Mouse (Mus musculus) myocyte (in vitro differentiated cells): Measurements from ENCODE around the gene Btk. TPM values are rescaled to one million over a fixed set of nuclear protein-coding genes. Genes with fewer than 3 reads are reported as not detected.
A peak's percentile ranks its signal among the peaks of the same experiment; 100 is the strongest.

Experiments used
- H3K27me3 ChIP-seq: one replicate; pipeline ENCODE4 v1.6.1; 2011; ENCODE audit not compliant: control insufficient read depth, insufficient read depth, insufficient read length
- H3K36me3 ChIP-seq: one replicate; pipeline ENCODE4 v1.6.1; 2011; ENCODE audit not compliant: control insufficient read depth, insufficient read depth
- H3K4me2 ChIP-seq: one replicate; pipeline ENCODE4 v1.6.1; 2011; ENCODE audit warnings: low read depth, control low read depth
- H3K4me3 ChIP-seq: one replicate; pipeline ENCODE4 v1.5.1; 2011; ENCODE audit warnings: mild to moderate bottlenecking, control low read depth, moderate library complexity
- H3K79me2 ChIP-seq: one replicate; pipeline ENCODE4 v1.6.1; 2011; ENCODE audit not compliant: control insufficient read depth, insufficient read depth
- H3ac ChIP-seq: one replicate; pipeline ENCODE4 v1.6.1; 2011; ENCODE audit not compliant: control insufficient read depth, insufficient read length
- CEBPB ChIP-seq: IDR thresholded peaks from 2 replicates; pipeline ENCODE4 v1.6.1; 2011; ENCODE audit warnings: mild to moderate bottlenecking, moderate library complexity; ENCODE audit not compliant: poor library complexity, insufficient read depth, severe bottlenecking
- E2F4 ChIP-seq: IDR thresholded peaks from one replicate; pipeline ENCODE4 v1.6.1; 2011; ENCODE audit warnings: mild to moderate bottlenecking, control low read depth, moderate library complexity; ENCODE audit not compliant: insufficient read depth
- MAX ChIP-seq: IDR thresholded peaks from one replicate; pipeline ENCODE4 v1.6.1; 2011; ENCODE audit warnings: low read depth, mild to moderate bottlenecking, control low read depth
- MYOD1 ChIP-seq, 3 experiments: IDR thresholded peaks; one replicate each; pipeline ENCODE4 v1.6.1; 2011; ENCODE audit warnings: control low read depth in 2 of 3, low read depth in 2 of 3, mild to moderate bottlenecking in 2 of 3, moderate library complexity in 1 of 3; ENCODE audit not compliant: insufficient read length in 2 of 3, control insufficient read depth in 1 of 3
- MYOG ChIP-seq, 3 experiments: IDR thresholded peaks; one replicate each; pipeline ENCODE4 v1.6.1; 2011; ENCODE audit warnings: control low read depth in 2 of 3, low read depth in 2 of 3, mild to moderate bottlenecking in 2 of 3; ENCODE audit not compliant: insufficient read length in 2 of 3, control insufficient read depth in 1 of 3, insufficient read depth in 1 of 3
- POLR2A ChIP-seq: IDR thresholded peaks from one replicate; pipeline ENCODE4 v1.6.1; 2011; ENCODE audit warnings: low read depth, mild to moderate bottlenecking, control low read depth, moderate library complexity; ENCODE audit not compliant: insufficient read length
- POLR2AphosphoS2 ChIP-seq: IDR thresholded peaks from one replicate; pipeline ENCODE4 v1.6.1; 2011; ENCODE audit warnings: low read depth, control low read depth; ENCODE audit not compliant: insufficient read length
- REST ChIP-seq: IDR thresholded peaks from one replicate; pipeline ENCODE4 v1.6.1; 2011; ENCODE audit warnings: mild to moderate bottlenecking, control low read depth, moderate library complexity; ENCODE audit not compliant: insufficient read depth, insufficient read length
- SRF ChIP-seq: IDR thresholded peaks from one replicate; pipeline ENCODE4 v1.6.1; 2011; ENCODE audit warnings: low read depth; ENCODE audit not compliant: control insufficient read depth, insufficient read length
- TCF12 ChIP-seq: IDR thresholded peaks from one replicate; pipeline ENCODE4 v1.6.1; 2011; ENCODE audit warnings: mild to moderate bottlenecking, control low read depth; ENCODE audit not compliant: poor library complexity, insufficient read depth, severe bottlenecking
- TCF3 ChIP-seq: IDR thresholded peaks from one replicate; pipeline ENCODE4 v1.6.1; 2011; ENCODE audit warnings: low read depth, control low read depth; ENCODE audit not compliant: insufficient read length
- USF1 ChIP-seq: IDR thresholded peaks from one replicate; pipeline ENCODE4 v1.6.1; 2011; ENCODE audit warnings: low read depth, mild to moderate bottlenecking, control low read depth, moderate library complexity
- polyA plus RNA-seq: library from polyadenylated mRNA; unstranded; fragments of >200 nt; fragmentation: generic; extraction: Trizol; gene quantifications from one replicate; pipeline ENCODE4 v1.2.1, GENCODE M21; 2012; ENCODE audit warnings: missing spikeins

Gene Btk
- polyA plus RNA-seq, 1 experiment, result not detected

DNA sequence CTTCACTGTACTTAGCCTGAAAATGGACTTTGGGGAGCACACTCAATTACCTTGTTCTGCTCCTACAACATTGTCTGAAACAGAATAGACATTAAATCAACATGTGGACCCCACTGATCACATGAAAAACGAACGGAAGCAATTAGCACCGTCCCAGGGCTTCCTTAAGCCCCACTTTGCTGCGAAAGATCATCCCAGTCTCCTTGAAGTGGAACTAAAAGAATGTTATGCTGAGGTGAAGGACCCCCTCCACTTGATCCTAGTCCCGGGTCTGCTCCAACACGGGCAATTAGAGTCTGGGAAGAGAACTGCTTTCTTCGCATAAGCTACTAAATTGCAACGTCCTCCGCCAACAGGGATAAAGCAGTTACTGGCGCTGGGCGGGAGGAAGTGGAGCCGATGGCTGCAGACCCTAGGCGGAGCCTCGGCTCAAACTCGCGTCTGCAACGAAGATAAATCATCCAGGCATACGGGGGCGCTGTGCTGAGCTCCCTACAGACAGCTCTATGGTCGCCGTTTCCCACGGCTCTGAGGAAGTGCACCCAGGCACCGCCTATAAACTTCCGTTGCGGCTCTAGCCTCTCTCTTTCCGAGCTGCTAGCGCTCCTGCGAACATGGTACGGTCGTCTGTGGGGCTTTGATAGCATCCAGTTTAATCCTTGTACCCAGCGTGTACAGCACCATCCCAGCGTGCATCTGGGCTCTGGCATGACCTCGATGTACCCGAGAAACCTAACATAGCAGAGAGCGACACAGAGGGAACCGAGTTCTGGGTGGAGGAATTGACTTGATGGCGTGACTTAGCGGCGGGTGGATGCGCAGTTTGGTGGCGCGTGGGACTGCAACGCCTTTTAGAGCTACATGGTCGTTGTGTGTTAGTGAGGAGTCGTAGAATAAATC, 2.0 kb upstream of the Btk start, which contains the start of gene Rpl36a:
TSS of gene Rpl36a (plus strand) at position 552 of the 900 bp plus-strand sequence.
- Histone ChIP-seq H3K4me2 (peak within 1 kb of the TSS; percentile 81), H3K4me3 (peak within 1 kb of the TSS; percentile 65), H3K36me3 (peaks cover 7% of the 10 kb centered on the region), H3K79me2 (peaks cover 19% of the 10 kb centered on the region), H3ac (peak within 1 kb of the TSS; percentile 30), H3K27me3 (no peaks in the 10 kb centered on the region)
- no peak for TF ChIP-seq CEBPB
- TF ChIP-seq MYOD1 (IDR thresholded peaks at IDR 0.05; ENCODE audit: control insufficient read depth in 1 of 3, insufficient read length in 2 of 3, low read depth in 2 of 3), result no peak
- no peak for TF ChIP-seq E2F4
- TF ChIP-seq USF1, result no peak
- no peak for TF ChIP-seq SRF
- no peak for TF ChIP-seq REST
- peak; percentile 92 for TF ChIP-seq POLR2A
- TF ChIP-seq MYOG (IDR thresholded peaks at IDR 0.05; ENCODE audit: control insufficient read depth in 1 of 3, insufficient read depth in 1 of 3, insufficient read length in 2 of 3, low read depth in 2 of 3), result no peak
- no peak for TF ChIP-seq TCF3
- peak; percentile 2 for TF ChIP-seq MAX
- TF ChIP-seq TCF12, result no peak
- peak; percentile 94 for TF ChIP-seq POLR2AphosphoS2

DNA sequence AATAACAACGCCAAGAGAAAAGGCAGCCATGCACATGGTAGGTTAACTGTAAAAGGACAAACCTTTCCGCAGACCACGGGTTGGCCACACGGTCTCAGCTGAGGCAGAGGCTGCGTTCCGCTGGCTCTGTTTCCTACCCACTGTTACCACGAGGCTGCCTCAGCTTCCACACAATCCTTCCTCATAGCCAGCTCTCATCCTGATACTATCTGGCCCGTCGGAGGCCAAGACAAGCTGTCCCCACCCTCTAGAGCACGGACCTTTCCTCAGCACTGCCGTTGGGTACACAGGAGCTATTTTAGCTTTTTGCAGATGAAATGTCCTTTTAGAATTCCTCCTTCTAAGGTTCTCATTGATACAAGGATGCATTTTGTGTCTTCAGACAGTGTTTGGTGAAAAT, 1.1 kb downstream of the Btk start:
- Histone ChIP-seq H3K79me2 (peaks cover 17% of the 10 kb centered on the region), H3K27me3 (no peaks in the 10 kb centered on the region), H3K4me3 (no peak overlapping the region), H3K36me3 (peaks cover under 1% of the 10 kb centered on the region), H3K4me2 (no peak overlapping the region), H3ac (no peak overlapping the region)
- TF ChIP-seq MAX (no peak), REST (no peak), SRF (no peak), USF1 (no peak), MYOD1 (IDR thresholded peaks at IDR 0.05; ENCODE audit: control insufficient read depth in 1 of 3, insufficient read length in 2 of 3, low read depth in 2 of 3) (no peak), TCF12 (no peak), TCF3 (no peak), POLR2AphosphoS2 (no peak), MYOG (IDR thresholded peaks at IDR 0.05; ENCODE audit: control insufficient read depth in 1 of 3, insufficient read depth in 1 of 3, insufficient read length in 2 of 3, low read depth in 2 of 3) (no peak), E2F4 (no peak), CEBPB (no peak), POLR2A (no peak)

DNA sequence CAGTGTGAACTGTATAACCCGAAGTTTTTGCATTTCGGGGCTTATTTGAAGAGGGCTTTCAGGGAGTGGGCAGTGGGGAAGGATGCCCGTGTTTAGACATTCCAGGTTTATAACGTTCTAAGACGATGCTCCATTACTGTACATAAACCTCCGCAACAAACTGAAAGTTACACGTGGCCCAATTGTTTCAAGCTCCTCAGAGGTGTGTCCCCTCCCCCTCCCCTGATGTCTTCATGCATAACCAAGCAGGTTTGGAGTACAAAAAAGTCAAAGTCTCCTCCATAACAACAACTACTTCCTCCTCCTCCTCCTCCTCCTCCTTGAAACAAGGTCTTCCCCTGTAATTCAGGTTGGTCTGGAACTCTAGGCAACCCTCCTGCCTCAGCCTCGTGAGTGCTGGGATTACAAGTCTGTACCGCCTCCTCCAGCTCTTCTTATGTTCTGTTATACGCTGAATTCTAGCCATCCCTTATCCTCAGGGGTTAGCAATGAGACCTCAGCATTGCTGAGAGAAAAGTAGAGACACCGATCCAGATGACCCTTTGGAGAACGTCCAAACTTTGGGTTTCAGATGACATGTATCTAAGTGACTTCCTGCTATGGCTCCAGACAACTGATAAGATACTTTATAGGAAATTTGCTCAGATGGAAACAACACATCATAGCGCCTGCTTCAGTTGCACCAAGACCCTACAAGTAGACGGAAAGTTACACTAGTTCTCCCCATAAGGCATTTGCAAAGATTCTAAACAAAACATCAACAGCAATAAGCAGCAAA, 2.7 kb downstream of the Btk start:
- H3ac ChIP-seq, result no peak overlapping the region
- H3K4me3 ChIP-seq, result no peak overlapping the region
- H3K4me2 ChIP-seq, result no peak overlapping the region
- H3K27me3 ChIP-seq, result no peaks in the 10 kb centered on the region
- H3K79me2 ChIP-seq, result peaks cover 2% of the 10 kb centered on the region
- H3K36me3 ChIP-seq, result no peaks in the 10 kb centered on the region
- no peak for TF ChIP-seq REST
- TF ChIP-seq TCF3, result no peak
- no peak for TF ChIP-seq TCF12
- no peak for TF ChIP-seq USF1
- TF ChIP-seq MAX, result no peak
- TF ChIP-seq POLR2A, result no peak
- no peak for TF ChIP-seq POLR2AphosphoS2
- no peak for TF ChIP-seq CEBPB
- no peak for TF ChIP-seq E2F4
- no peak for TF ChIP-seq SRF
- no peak for TF ChIP-seq MYOD1 (IDR thresholded peaks at IDR 0.05; ENCODE audit: control insufficient read depth in 1 of 3, insufficient read length in 2 of 3, low read depth in 2 of 3)
- no peak for TF ChIP-seq MYOG (IDR thresholded peaks at IDR 0.05; ENCODE audit: control insufficient read depth in 1 of 3, insufficient read depth in 1 of 3, insufficient read length in 2 of 3, low read depth in 2 of 3)

DNA sequence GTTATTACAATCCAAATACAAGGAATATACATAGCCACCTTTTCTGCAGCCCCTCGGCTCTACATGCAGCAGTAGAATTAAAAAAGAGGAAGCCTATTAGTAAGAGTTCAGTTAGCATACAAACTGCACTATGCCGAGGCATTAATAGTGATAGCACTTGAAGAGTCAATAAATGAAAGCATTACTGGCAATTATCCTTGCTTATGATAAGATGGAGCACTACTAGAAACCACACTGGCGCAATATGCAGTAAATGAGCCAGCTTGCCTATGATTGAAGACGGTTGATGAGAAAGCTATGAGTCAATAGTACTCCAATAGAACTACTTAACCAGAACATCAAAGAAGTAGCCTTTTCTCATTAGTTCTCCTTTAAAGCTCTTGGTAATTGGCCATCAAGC, 5.5 kb downstream of the Btk start:
- Histone ChIP-seq H3K79me2 (no peaks in the 10 kb centered on the region), H3K4me2 (no peak overlapping the region), H3K27me3 (no peaks in the 10 kb centered on the region), H3K36me3 (no peaks in the 10 kb centered on the region), H3K4me3 (no peak overlapping the region), H3ac (no peak overlapping the region)
- TF ChIP-seq CEBPB, result no peak
- TF ChIP-seq TCF12, result no peak
- no peak for TF ChIP-seq POLR2A
- TF ChIP-seq MYOD1 (IDR thresholded peaks at IDR 0.05; ENCODE audit: control insufficient read depth in 1 of 3, insufficient read length in 2 of 3, low read depth in 2 of 3), result no peak
- TF ChIP-seq USF1, result no peak
- no peak for TF ChIP-seq TCF3
- no peak for TF ChIP-seq REST
- TF ChIP-seq SRF, result no peak
- TF ChIP-seq E2F4, result no peak
- no peak for TF ChIP-seq MYOG (IDR thresholded peaks at IDR 0.05; ENCODE audit: control insufficient read depth in 1 of 3, insufficient read depth in 1 of 3, insufficient read length in 2 of 3, low read depth in 2 of 3)
- no peak for TF ChIP-seq MAX
- no peak for TF ChIP-seq POLR2AphosphoS2
